Mouse (Mus musculus) limb, embryonic 15.5 days (tissue): ENCODE data around the gene Pip5kl1. TPM values are rescaled to one million over a fixed set of nuclear protein-coding genes. Genes with fewer than 3 reads are reported as not detected.

Experiments
- ATAC-seq: fragments of 200-750 bp; cut with Nextera tagmentation; 2 replicates; pipeline ENCODE4 v1.8.0; 2017; ENCODE audit warnings: low read depth, moderate TSS enrichment; ENCODE audit not compliant: insufficient number of reproducible peaks, low FRiP score, low TSS enrichment
- H3K27ac ChIP-seq: fragments of 300-500 bp; sonication (generic); 2 replicates; pipeline ENCODE4 v1.5.1; 2015; ENCODE audit warnings: moderate library complexity, mild to moderate bottlenecking, inconsistent platforms
- H3K27me3 ChIP-seq: fragments of 300-500 bp; sonication (generic); 2 replicates; pipeline ENCODE4 v1.6.1; 2015; ENCODE audit warnings: inconsistent platforms
- H3K36me3 ChIP-seq: fragments of 300-500 bp; sonication (generic); 2 replicates; pipeline ENCODE4 v1.6.1; 2015; ENCODE audit warnings: inconsistent platforms
- H3K4me1 ChIP-seq: fragments of 300-500 bp; sonication (generic); 2 replicates; pipeline ENCODE4 v1.6.1; 2015; ENCODE audit warnings: inconsistent platforms
- H3K4me2 ChIP-seq: fragments of 300-500 bp; sonication (generic); 2 replicates; pipeline ENCODE4 v1.6.1; 2015; ENCODE audit warnings: mild to moderate bottlenecking, inconsistent platforms
- H3K4me3 ChIP-seq: fragments of 300-500 bp; sonication (generic); 2 replicates; pipeline ENCODE4 v1.5.1; 2015; ENCODE audit warnings: mild to moderate bottlenecking, inconsistent platforms
- H3K9ac ChIP-seq: fragments of 300-500 bp; sonication (generic); 2 replicates; pipeline ENCODE4 v1.6.1; 2015; ENCODE audit warnings: inconsistent platforms
- H3K9me3 ChIP-seq: fragments of 300-500 bp; sonication (generic); 2 replicates; pipeline ENCODE4 v1.6.1; 2016; ENCODE audit warnings: inconsistent platforms
- WGBS: fragments of 180-500 bp; shearing (Covaris S2); methylation state at CpG from one replicate; pipeline ENCODE4 v1.1.7; 2015; 5-methylcytosine and 5-hydroxymethylcytosine counted together
- polyA plus RNA-seq: library from polyadenylated mRNA; unstranded; fragments of >200 nt; fragmentation: Nextera tagmentation; extraction: Ambion mirVana; gene quantifications from 2 replicates; pipeline ENCODE4 v1.2.1, GENCODE M21; 2015

Pip5kl1 gene
- polyA plus RNA-seq, 1 experiment from 2014 or later, result 0.12 TPM

- Histone ChIP-seq H3K9me3 (0 out of 2 replicates have a peak, but pooled peaks cover 3% of the 10 kb centered on the region), H3K4me3 (no peak within 1 kb of the TSS), H3K4me1 (peaks cover 55% of the 10 kb centered on the region), H3K27me3 (no peaks in the 10 kb centered on the region), H3K9ac (no peak within 1 kb of the TSS), H3K36me3 (peaks cover 22% of the 10 kb centered on the region), H3K4me2 (no peak within 1 kb of the TSS), H3K27ac (peak within 1 kb of the TSS; percentile 69)
- whole genome bisulfite sequencing, result 22% methylated on average over 7 of the region's 7 CpGs
- ATAC-seq, result no peak
These were observed 46.9 kb downstream of the Pip5kl1 start, which contains the start of gene Ak1 for GRCm38 (mm10) chr2:32621517-32621859. Ak1 (plus strand) TSS chr2:32621758.

- H3K4me3 ChIP-seq, result no peak overlapping the region
- 81% methylated on average over 5 of the region's 5 CpGs for WGBS
- peak overlapping the region; percentile 73; the same call in 1 of the 2 replicates for H3K27ac ChIP-seq
- ATAC-seq, result no peak
- H3K9me3 ChIP-seq, result no peaks in the 10 kb centered on the region
- H3K27me3 ChIP-seq, result no peaks in the 10 kb centered on the region
- no peak overlapping the region for H3K9ac ChIP-seq
- no peaks in the 10 kb centered on the region for H3K36me3 ChIP-seq
- no peak overlapping the region for H3K4me2 ChIP-seq
- H3K4me1 ChIP-seq, result peaks cover 79% of the 10 kb centered on the region
These were observed 49.6 kb downstream of the Pip5kl1 start for GRCm38 (mm10) chr2:32624111-32624748.

GRCm38 (mm10) chr2:32625212-32625872 is 50.7 kb downstream of the Pip5kl1 start:
- Histone ChIP-seq H3K4me3 (peak overlapping the region; percentile 26), H3K9ac (peak overlapping the region; percentile 4; the same call in 1 of the 2 replicates), H3K4me1 (peaks cover 72% of the 10 kb centered on the region), H3K36me3 (no peaks in the 10 kb centered on the region), H3K27me3 (no peaks in the 10 kb centered on the region), H3K27ac (peak overlapping the region; percentile 73), H3K4me2 (peak overlapping the region; percentile 55), H3K9me3 (no peaks in the 10 kb centered on the region)
- 6% methylated on average over 13 of the region's 13 CpGs for WGBS
- ATAC-seq, result peak; percentile 21; the same call in 1 of the 2 replicates

- no peaks in the 10 kb centered on the region for H3K27me3 ChIP-seq
- H3K27ac ChIP-seq, result peak overlapping the region; percentile 73
- no peaks in the 10 kb centered on the region for H3K9me3 ChIP-seq
- H3K4me3 ChIP-seq, result peak overlapping the region; percentile 26; the same call in 1 of the 2 replicates
- no peaks in the 10 kb centered on the region for H3K36me3 ChIP-seq
- ATAC-seq, result peak; percentile 32; the same call in 1 of the 2 replicates
- 26% methylated on average over 5 of the region's 5 CpGs for WGBS
- H3K9ac ChIP-seq, result peak overlapping the region; percentile 4; the same call in 1 of the 2 replicates
- H3K4me1 ChIP-seq, result peaks cover 64% of the 10 kb centered on the region
- H3K4me2 ChIP-seq, result peak overlapping the region; percentile 55; the same call in 1 of the 2 replicates
These were observed 51.5 kb downstream of the Pip5kl1 start for GRCm38 (mm10) chr2:32625873-32626694.

- peaks cover 58% of the 10 kb centered on the region for H3K4me1 ChIP-seq
- H3K9ac ChIP-seq, result no peak overlapping the region
- no peaks in the 10 kb centered on the region for H3K9me3 ChIP-seq
- H3K36me3 ChIP-seq, result no peaks in the 10 kb centered on the region
- peak overlapping the region; percentile 71; the same call in 1 of the 2 replicates for H3K27ac ChIP-seq
- no peaks in the 10 kb centered on the region for H3K27me3 ChIP-seq
- 53% methylated on average over 20 of the region's 20 CpGs for WGBS
- H3K4me2 ChIP-seq, result no peak overlapping the region
- ATAC-seq, result no peak
- H3K4me3 ChIP-seq, result no peak overlapping the region
These were observed 52.9 kb downstream of the Pip5kl1 start for GRCm38 (mm10) chr2:32627266-32628043.

- Histone ChIP-seq H3K27me3 (no peaks in the 10 kb centered on the region), H3K27ac (peak overlapping the region; percentile 71), H3K36me3 (no peaks in the 10 kb centered on the region), H3K4me1 (peaks cover 58% of the 10 kb centered on the region), H3K4me2 (0 out of 2 replicates have a peak overlapping the region, but pooled peaks have one; percentile 10), H3K9ac (no peak overlapping the region), H3K9me3 (no peaks in the 10 kb centered on the region), H3K4me3 (no peak overlapping the region)
- WGBS, result 48% methylated on average over 4 of the region's 4 CpGs
- no peak for ATAC-seq
These were observed 53.5 kb downstream of the Pip5kl1 start for GRCm38 (mm10) chr2:32628044-32628550.

GRCm38 (mm10) chr2:32628729-32629128 is 54.1 kb downstream of the Pip5kl1 start:
- H3K9ac ChIP-seq, result no peak overlapping the region
- no peaks in the 10 kb centered on the region for H3K36me3 ChIP-seq
- peak overlapping the region; percentile 71 for H3K27ac ChIP-seq
- no peak overlapping the region for H3K4me3 ChIP-seq
- H3K27me3 ChIP-seq, result no peaks in the 10 kb centered on the region
- peaks cover 62% of the 10 kb centered on the region for H3K4me1 ChIP-seq
- 0 out of 2 replicates have a peak overlapping the region, but pooled peaks have one; percentile 10 for H3K4me2 ChIP-seq
- no peaks in the 10 kb centered on the region for H3K9me3 ChIP-seq
- WGBS, result 29% methylated on average over 5 of the region's 5 CpGs
- peak; percentile 20; the same call in 1 of the 2 replicates for ATAC-seq

- Histone ChIP-seq H3K4me3 (no peak overlapping the region), H3K36me3 (no peaks in the 10 kb centered on the region), H3K4me2 (no peak overlapping the region), H3K4me1 (peaks cover 63% of the 10 kb centered on the region), H3K27me3 (no peaks in the 10 kb centered on the region), H3K9ac (no peak overlapping the region), H3K27ac (peak overlapping the region; percentile 71), H3K9me3 (no peaks in the 10 kb centered on the region)
- no peak for ATAC-seq
- WGBS, result 46% methylated on average over 9 of the region's 9 CpGs
These were observed 54.8 kb downstream of the Pip5kl1 start for GRCm38 (mm10) chr2:32629276-32629976.

- ATAC-seq, result no peak
- H3K27me3 ChIP-seq, result no peaks in the 10 kb centered on the region
- 71% methylated on average over 7 of the region's 9 CpGs for WGBS
- no peaks in the 10 kb centered on the region for H3K9me3 ChIP-seq
- H3K4me2 ChIP-seq, result no peak overlapping the region
- peaks cover 57% of the 10 kb centered on the region for H3K4me1 ChIP-seq
- no peaks in the 10 kb centered on the region for H3K36me3 ChIP-seq
- no peak overlapping the region for H3K4me3 ChIP-seq
- no peak overlapping the region for H3K9ac ChIP-seq
- H3K27ac ChIP-seq, result no peak overlapping the region; the same call in 1 of the 2 replicates
These were observed 55.4 kb downstream of the Pip5kl1 start for GRCm38 (mm10) chr2:32630036-32630435.

GRCm38 (mm10) chr2:32631046-32631445 is 56.4 kb downstream of the Pip5kl1 start:
- Histone ChIP-seq H3K4me2 (no peak overlapping the region), H3K4me1 (peaks cover 47% of the 10 kb centered on the region), H3K27ac (no peak overlapping the region), H3K27me3 (no peaks in the 10 kb centered on the region), H3K9ac (no peak overlapping the region), H3K4me3 (no peak overlapping the region), H3K36me3 (no peaks in the 10 kb centered on the region), H3K9me3 (no peaks in the 10 kb centered on the region)
- no peak for ATAC-seq
- 85% methylated on average over 10 of the region's 10 CpGs for WGBS
